Mouse (Mus musculus) naive thymus-derived CD4-positive, alpha-beta T cell, adult 5 months (primary cell): ENCODE data around the gene Wasf3. TPM values are rescaled to one million over a fixed set of nuclear protein-coding genes. Genes with fewer than 3 reads are reported as not detected.

Experiments used
- polyA plus RNA-seq: library from polyadenylated mRNA; unstranded; fragments of 100-300 nt; shearing (Covaris generic); gene quantifications from one replicate; pipeline ENCODE4 v1.2.1, GENCODE M21; 2017

The Wasf3 gene
- polyA plus RNA-seq = not detected

GRCm38 (mm10) chr5:146384935-146385591 is at the start of gene Wasf3:
Gene Wasf3 (plus strand): TSS chr5:146384985.

GRCm38 (mm10) chr5:146481665-146482064 is 96.9 kb downstream of the Wasf3 start, which contains the start of gene Gm6408:
Gene Gm6408 (plus strand): TSS chr5:146481965.

DNA sequence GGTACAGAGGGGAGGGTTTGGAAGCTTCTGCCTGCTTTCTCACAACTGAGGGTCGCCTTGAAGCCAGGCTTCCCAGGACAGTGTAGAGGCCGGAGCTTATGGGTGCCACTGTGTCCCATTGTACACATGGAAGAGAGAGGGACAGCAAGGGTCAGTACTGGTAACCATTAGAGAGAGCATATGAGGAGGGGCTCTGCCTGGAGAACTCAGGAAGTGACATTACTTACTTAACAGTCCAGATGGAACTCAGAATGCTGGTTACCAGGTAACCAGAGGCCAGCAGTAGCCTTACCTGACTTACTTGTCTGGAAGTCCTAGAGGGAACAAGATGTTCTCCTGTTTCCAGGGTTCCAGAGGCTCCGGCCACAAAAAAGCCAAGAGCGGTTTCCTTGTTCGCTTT is 106.3 kb downstream of the Wasf3 start, which contains the start of gene Gm6370:
Gm6370 (plus strand) TSS at position 301 of the 400 bp plus-strand sequence.

DNA sequence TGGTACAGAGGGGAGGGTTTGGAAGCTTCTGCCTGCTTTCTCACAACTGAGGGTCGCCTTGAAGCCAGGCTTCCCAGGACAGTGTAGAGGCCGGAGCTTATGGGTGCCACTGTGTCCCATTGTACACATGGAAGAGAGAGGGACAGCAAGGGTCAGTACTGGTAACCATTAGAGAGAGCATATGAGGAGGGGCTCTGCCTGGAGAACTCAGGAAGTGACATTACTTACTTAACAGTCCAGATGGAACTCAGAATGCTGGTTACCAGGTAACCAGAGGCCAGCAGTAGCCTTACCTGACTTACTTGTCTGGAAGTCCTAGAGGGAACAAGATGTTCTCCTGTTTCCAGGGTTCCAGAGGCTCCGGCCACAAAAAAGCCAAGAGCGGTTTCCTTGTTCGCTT is 117.3 kb downstream of the Wasf3 start, which contains the start of gene 4930449I24Rik:
4930449I24Rik (plus strand) TSS at position 301 of the 400 bp plus-strand sequence.

DNA sequence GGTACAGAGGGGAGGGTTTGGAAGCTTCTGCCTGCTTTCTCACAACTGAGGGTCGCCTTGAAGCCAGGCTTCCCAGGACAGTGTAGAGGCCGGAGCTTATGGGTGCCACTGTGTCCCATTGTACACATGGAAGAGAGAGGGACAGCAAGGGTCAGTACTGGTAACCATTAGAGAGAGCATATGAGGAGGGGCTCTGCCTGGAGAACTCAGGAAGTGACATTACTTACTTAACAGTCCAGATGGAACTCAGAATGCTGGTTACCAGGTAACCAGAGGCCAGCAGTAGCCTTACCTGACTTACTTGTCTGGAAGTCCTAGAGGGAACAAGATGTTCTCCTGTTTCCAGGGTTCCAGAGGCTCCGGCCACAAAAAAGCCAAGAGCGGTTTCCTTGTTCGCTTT is 129.0 kb downstream of the Wasf3 start, which contains the start of gene Gm3402:
Gm3402 (plus strand) TSS at position 301 of the 400 bp plus-strand sequence.

Other genes starting within 250 kb of the Wasf3 start
- gene Gm5565, start 224.4 kb upstream of the Wasf3 start, polyA plus RNA-seq = not detected
- not detected for gene Gm6309, start 214.3 kb upstream of the Wasf3 start, polyA plus RNA-seq
- not detected for gene 1700001J03Rik, start 199.7 kb upstream of the Wasf3 start, polyA plus RNA-seq
- 80.4 TPM for gene Rnf6, start 163.4 kb upstream of the Wasf3 start, polyA plus RNA-seq
- gene Cdk8, start 153.8 kb upstream of the Wasf3 start, polyA plus RNA-seq = 15.9 TPM
- not detected for gene Gm6408, start 97.0 kb downstream of the Wasf3 start, polyA plus RNA-seq
- gene Gm6370, start 106.4 kb downstream of the Wasf3 start, polyA plus RNA-seq = not detected
- gene 4930449I24Rik, start 117.4 kb downstream of the Wasf3 start, polyA plus RNA-seq = not detected
- not detected for gene Gm3402, start 129.1 kb downstream of the Wasf3 start, polyA plus RNA-seq
- not detected for gene Gm3404, start 140.8 kb downstream of the Wasf3 start, polyA plus RNA-seq
- gene Gm3409, start 152.7 kb downstream of the Wasf3 start, polyA plus RNA-seq = not detected
- gene Gm3415, start 171.2 kb downstream of the Wasf3 start, polyA plus RNA-seq = not detected
- not detected for gene Gpr12, start 200.3 kb downstream of the Wasf3 start, polyA plus RNA-seq